Mouse (Mus musculus) thymus, postnatal 4 days (tissue): ENCODE measurements around the gene Klhl40.

Experiments
- DNase-seq: peaks from one replicate; pipeline ENCODE4 v3.0.0; 2021

Gene Klhl40

GRCm38 (mm10) chr9:121777484-121778065 is at the start of gene Klhl40:
Klhl40 (plus strand) TSS chr9:121777607.
- DNase-seq: peak; percentile 36

GRCm38 (mm10) chr9:121740490-121740889 is 36.9 kb upstream of the Klhl40 start:
- no peak for DNase-seq

GRCm38 (mm10) chr9:121741168-121741567 is 36.2 kb upstream of the Klhl40 start:
- DNase-seq: no peak

- DNase-seq: no peak
These were observed 33.4 kb upstream of the Klhl40 start for GRCm38 (mm10) chr9:121744051-121744450.

- DNase-seq: no peak
These were observed 24.6 kb upstream of the Klhl40 start for GRCm38 (mm10) chr9:121752774-121753173.

- no peak for DNase-seq
These were observed 22.8 kb upstream of the Klhl40 start for GRCm38 (mm10) chr9:121754624-121755023.

- DNase-seq: no peak
These were observed 20.6 kb upstream of the Klhl40 start for GRCm38 (mm10) chr9:121756785-121757184.

GRCm38 (mm10) chr9:121757432-121757831 is 20.0 kb upstream of the Klhl40 start:
- peak; percentile 55 for DNase-seq

GRCm38 (mm10) chr9:121757835-121758814 is 19.3 kb upstream of the Klhl40 start:
- DNase-seq: no peak

GRCm38 (mm10) chr9:121759091-121760081 is 18.0 kb upstream of the Klhl40 start, which contains the start of gene Zfp651:
Zfp651 (plus strand) TSS chr9:121759330.
- peak; percentile 56 for DNase-seq

- peak; percentile 59 for DNase-seq
These were observed 16.9 kb upstream of the Klhl40 start for GRCm38 (mm10) chr9:121760271-121761090.

- no peak for DNase-seq
These were observed 16.2 kb upstream of the Klhl40 start for GRCm38 (mm10) chr9:121761091-121761665.

GRCm38 (mm10) chr9:121761787-121762186 is 15.6 kb upstream of the Klhl40 start:
- no peak for DNase-seq

- DNase-seq: no peak
These were observed 15.2 kb upstream of the Klhl40 start for GRCm38 (mm10) chr9:121762248-121762647.

- DNase-seq: no peak
These were observed 14.6 kb upstream of the Klhl40 start for GRCm38 (mm10) chr9:121762761-121763160.

- no peak for DNase-seq
These were observed 13.7 kb upstream of the Klhl40 start for GRCm38 (mm10) chr9:121763716-121764115.

- no peak for DNase-seq
These were observed 12.1 kb upstream of the Klhl40 start for GRCm38 (mm10) chr9:121765166-121765855.

- DNase-seq: no peak
These were observed 5.0 kb upstream of the Klhl40 start for GRCm38 (mm10) chr9:121772412-121772811.

- no peak for DNase-seq
These were observed 1.5 kb upstream of the Klhl40 start for GRCm38 (mm10) chr9:121775951-121776350.

GRCm38 (mm10) chr9:121776511-121776910 is 896 bp upstream of the Klhl40 start:
- no peak for DNase-seq
